Mouse (Mus musculus) bone marrow macrophage, adult 2 months (primary cell): ENCODE results near the gene Kdm1b.

Experiments used
- CTCF ChIP-seq: IDR thresholded peaks from 2 replicates; pipeline ENCODE4 v1.5.1; 2012; ENCODE audit warnings: low read depth, mild to moderate bottlenecking, low read length, moderate library complexity
- POLR2A ChIP-seq: IDR thresholded peaks from 2 replicates; pipeline ENCODE4 v1.6.1; 2012; ENCODE audit warnings: mild to moderate bottlenecking, low read depth, low read length, borderline replicate concordance

- TF ChIP-seq POLR2A, result no peak; the same call in 1 of the 2 replicates
- no peak for TF ChIP-seq CTCF
Measured at GRCm38 (mm10) chr13:47043030-47043680, at the start of gene Kdm1b.
